ENCODE assay signal across 16 mouse cellular contexts in the genomic region with DNA sequence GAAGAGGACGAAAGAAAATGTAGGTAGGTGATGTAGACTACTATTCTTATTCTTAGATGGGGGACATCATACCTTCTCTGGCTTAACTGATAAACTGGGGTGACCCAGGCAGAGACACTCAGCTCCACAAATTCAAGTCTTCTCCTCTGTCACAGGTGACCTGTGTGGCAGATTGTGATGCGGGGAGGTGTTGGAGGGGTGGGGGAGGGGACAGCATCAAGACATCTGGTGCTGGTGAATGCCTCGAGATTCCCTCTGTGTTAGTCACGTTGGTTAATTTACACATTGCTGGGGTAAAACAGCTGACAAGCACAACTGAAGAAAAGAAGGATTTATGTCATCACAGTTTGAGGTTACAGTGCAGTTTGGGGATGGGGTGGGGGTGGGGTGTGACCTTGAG.
"Had no signal": no experiment of that assay in that cellular context is flagged by ENCODE, and none has a peak within 500 bp of the region (broad histone marks: within the 10 kb centered on the region; RNA-seq: fewer than 3 reads in every experiment).

No protein-coding gene starts in this region.

- H3K4me3 ChIP-seq: liver, embryonic 15.5 days; lung, embryonic 15.5 days; midbrain, embryonic 10.5 days; midbrain, embryonic 12.5 days; neural tube, embryonic 12.5 days; stomach, embryonic 15.5 days had no signal

- H3K4me1 ChIP-seq: liver, embryonic 15.5 days; midbrain, embryonic 10.5 days; midbrain, embryonic 12.5 days; neural tube, embryonic 12.5 days had no signal

- H3K4me2 ChIP-seq: liver, embryonic 15.5 days; lung, embryonic 15.5 days; midbrain, embryonic 12.5 days; neural tube, embryonic 12.5 days; stomach, embryonic 15.5 days had no signal

- H3K9ac ChIP-seq: liver, embryonic 15.5 days; liver, postnatal 0 days; lung, embryonic 15.5 days; midbrain, embryonic 12.5 days; neural tube, embryonic 12.5 days; stomach, embryonic 15.5 days had no signal

- H3K27me3 ChIP-seq: liver, embryonic 15.5 days; lung, embryonic 15.5 days; midbrain, embryonic 12.5 days; neural tube, embryonic 12.5 days; stomach, embryonic 15.5 days had no signal

- H3K27ac ChIP-seq: liver, embryonic 15.5 days; lung, embryonic 15.5 days; midbrain, embryonic 10.5 days; midbrain, embryonic 12.5 days; neural tube, embryonic 12.5 days; stomach, embryonic 15.5 days; stomach, postnatal 0 days had no signal

- H3K36me3 ChIP-seq: liver, embryonic 15.5 days; lung, embryonic 15.5 days; midbrain, embryonic 10.5 days; midbrain, embryonic 12.5 days; neural tube, embryonic 12.5 days; stomach, embryonic 15.5 days had no signal

- ATAC-seq: liver, postnatal 0 days; lung, postnatal 0 days; midbrain, embryonic 16.5 days had no signal

- H3K9me3 ChIP-seq: liver, embryonic 15.5 days; lung, embryonic 15.5 days; midbrain, embryonic 10.5 days; midbrain, embryonic 12.5 days; neural tube, embryonic 12.5 days; stomach, embryonic 15.5 days had no signal

- DNase-seq: liver, postnatal 0 days; lung, adult 2 months; lung, postnatal 4 days; midbrain, embryonic 14.5 days; right cerebral cortex, postnatal 14 days; thymus, postnatal 14 days; thymus, postnatal 36 days had no signal
